Mouse (Mus musculus): ENCODE measurements at regions not wholly inside any gene's neighbourhood (a gene's known extent, or its start where the extent isn't known, plus 50 kb on each side); places are given as distances from the start of the nearest gene placed in this dataset.

GRCm38 (mm10) chr3:137288943-137289682 lies 51.8 kb upstream of the Emcn start:
- no peak for TF ChIP-seq POLR2A (IDR thresholded peaks at IDR 0.05; ENCODE audit: low read depth, low read length)
- no peak for TF ChIP-seq CTCF (conservative IDR thresholded peaks at IDR 0.05; ENCODE audit: insufficient read depth, insufficient read length, low read depth, low read length)

Measured in kidney, adult 2 months (tissue).